Mouse (Mus musculus) limb, embryonic 12.5 days (tissue): ENCODE data around the gene Arhgap31. TPM values are rescaled to one million over a fixed set of nuclear protein-coding genes. Genes with fewer than 3 reads are reported as not detected.

ENCODE experiments used
- ATAC-seq: fragments of 200-750 bp; cut with Nextera tagmentation; 2 replicates; pipeline ENCODE4 v1.8.0; 2017; ENCODE audit warnings: low read depth, moderate TSS enrichment; ENCODE audit not compliant: insufficient number of reproducible peaks, insufficient read depth, low FRiP score, low TSS enrichment
- H3K27ac ChIP-seq: fragments of 300-500 bp; sonication (generic); 2 replicates; pipeline ENCODE4 v1.5.1; 2016; ENCODE audit warnings: mild to moderate bottlenecking, moderate library complexity
- H3K27me3 ChIP-seq: fragments of 300-500 bp; sonication (generic); 2 replicates; pipeline ENCODE4 v1.6.1; 2016; ENCODE audit warnings: mild to moderate bottlenecking, moderate library complexity
- H3K36me3 ChIP-seq: fragments of 300-500 bp; sonication (generic); 2 replicates; pipeline ENCODE4 v1.6.1; 2016; ENCODE audit warnings: mild to moderate bottlenecking, moderate library complexity
- H3K4me1 ChIP-seq: fragments of 300-500 bp; sonication (generic); replicated peaks from 2 replicates; pipeline ENCODE4 v1.6.1; 2016
- H3K4me2 ChIP-seq: fragments of 300-500 bp; sonication (generic); 2 replicates; pipeline ENCODE4 v1.6.1; 2016; ENCODE audit warnings: mild to moderate bottlenecking, moderate library complexity
- H3K4me3 ChIP-seq: fragments of 300-500 bp; sonication (generic); replicated peaks from 2 replicates; pipeline ENCODE4 v1.5.1; 2016; ENCODE audit warnings: mild to moderate bottlenecking
- H3K9ac ChIP-seq: fragments of 300-500 bp; sonication (generic); replicated peaks from 2 replicates; pipeline ENCODE4 v1.6.1; 2016; ENCODE audit warnings: mild to moderate bottlenecking, moderate library complexity
- H3K9me3 ChIP-seq: fragments of 300-500 bp; sonication (generic); 2 replicates; pipeline ENCODE4 v1.6.1; 2016; ENCODE audit warnings: mild to moderate bottlenecking, moderate library complexity
- WGBS: fragments of 180-500 bp; shearing (Covaris S2); methylation state at CpG from one replicate; pipeline ENCODE4 v1.1.7; 2016; 5-methylcytosine and 5-hydroxymethylcytosine counted together
- polyA plus RNA-seq: library from polyadenylated mRNA; unstranded; fragments of >200 nt; fragmentation: Nextera tagmentation; extraction: Ambion mirVana; gene quantifications from 2 replicates; pipeline ENCODE4 v1.2.1, GENCODE M21; 2016

The Arhgap31 gene
- polyA plus RNA-seq, result 8.8 and 9.9 TPM in 2 replicates

GRCm38 (mm10) chr16:38712581-38713403, at the start of gene Arhgap31:
TSS of gene Arhgap31 (minus strand) at chr16:38713274.
- peak; percentile 89 for ATAC-seq
- Histone ChIP-seq H3K27me3 (no peaks in the 10 kb centered on the region; the same call in 1 of the 2 replicates), H3K36me3 (no peaks in the 10 kb centered on the region), H3K9ac (peak within 1 kb of the TSS; percentile 84), H3K4me1 (peaks cover 16% of the 10 kb centered on the region), H3K9me3 (no peaks in the 10 kb centered on the region), H3K4me3 (peak within 1 kb of the TSS; percentile 73), H3K27ac (peak within 1 kb of the TSS; percentile 92), H3K4me2 (peak within 1 kb of the TSS; percentile 81)
- under 1% methylated on average over 68 of the region's 74 CpGs for WGBS

- Histone ChIP-seq H3K4me3 (no peak overlapping the region), H3K9ac (no peak overlapping the region)
Observed at GRCm38 (mm10) chr16:38762401-38762800, 49.3 kb upstream of the Arhgap31 start.

GRCm38 (mm10) chr16:38761972-38762371, 48.9 kb upstream of the Arhgap31 start:
- H3K27ac ChIP-seq, result no peak overlapping the region
- no peak for ATAC-seq
- H3K4me3 ChIP-seq, result no peak overlapping the region
- 77% methylated on average over 5 of the region's 5 CpGs for whole genome bisulfite sequencing
- H3K36me3 ChIP-seq, result peaks cover 62% of the 10 kb centered on the region
- H3K4me1 ChIP-seq, result peaks cover 18% of the 10 kb centered on the region; the same call in 1 of the 2 replicates
- H3K9me3 ChIP-seq, result no peaks in the 10 kb centered on the region
- no peak overlapping the region for H3K9ac ChIP-seq
- no peak overlapping the region for H3K4me2 ChIP-seq
- no peaks in the 10 kb centered on the region for H3K27me3 ChIP-seq

More at GRCm38 (mm10) chr16:38762401-38762800, 49.3 kb upstream of the Arhgap31 start:
- 89% methylated on average over 8 of the region's 8 CpGs for WGBS
- Histone ChIP-seq H3K9me3 (no peaks in the 10 kb centered on the region), H3K4me1 (peaks cover 18% of the 10 kb centered on the region; the same call in 1 of the 2 replicates), H3K36me3 (peaks cover 66% of the 10 kb centered on the region), H3K27ac (no peak overlapping the region), H3K4me2 (no peak overlapping the region), H3K27me3 (no peaks in the 10 kb centered on the region)
- no peak for ATAC-seq

GRCm38 (mm10) chr16:38760834-38761375, 47.8 kb upstream of the Arhgap31 start:
- H3K9ac ChIP-seq, result no peak overlapping the region
- no peak overlapping the region for H3K4me2 ChIP-seq
- no peaks in the 10 kb centered on the region for H3K27me3 ChIP-seq
- WGBS, result 64% methylated on average over 6 of the region's 6 CpGs
- peaks cover 56% of the 10 kb centered on the region for H3K36me3 ChIP-seq
- no peaks in the 10 kb centered on the region for H3K9me3 ChIP-seq
- H3K4me1 ChIP-seq, result peaks cover 25% of the 10 kb centered on the region
- H3K27ac ChIP-seq, result no peak overlapping the region
- H3K4me3 ChIP-seq, result no peak overlapping the region
- ATAC-seq, result no peak

- Histone ChIP-seq H3K27ac (no peak overlapping the region), H3K9ac (no peak overlapping the region), H3K4me2 (no peak overlapping the region), H3K4me3 (no peak overlapping the region), H3K27me3 (no peaks in the 10 kb centered on the region), H3K36me3 (peaks cover 54% of the 10 kb centered on the region), H3K4me1 (peaks cover 29% of the 10 kb centered on the region), H3K9me3 (no peaks in the 10 kb centered on the region)
- no peak for ATAC-seq
- WGBS, result 91% methylated on average over 5 of the region's 5 CpGs
Observed at GRCm38 (mm10) chr16:38760239-38760638, 47.2 kb upstream of the Arhgap31 start.

- H3K36me3 ChIP-seq, result peaks cover 50% of the 10 kb centered on the region
Observed at GRCm38 (mm10) chr16:38758104-38758861, 45.2 kb upstream of the Arhgap31 start.

GRCm38 (mm10) chr16:38757626-38758025, 44.6 kb upstream of the Arhgap31 start:
- no peak for ATAC-seq
- 95% methylated on average over 19 of the region's 19 CpGs for WGBS
- Histone ChIP-seq H3K9me3 (no peaks in the 10 kb centered on the region), H3K4me2 (no peak overlapping the region), H3K27me3 (no peaks in the 10 kb centered on the region), H3K4me3 (no peak overlapping the region), H3K9ac (no peak overlapping the region), H3K36me3 (peaks cover 46% of the 10 kb centered on the region), H3K4me1 (peaks cover 42% of the 10 kb centered on the region), H3K27ac (no peak overlapping the region)

More at GRCm38 (mm10) chr16:38758104-38758861, 45.2 kb upstream of the Arhgap31 start:
- no peak for ATAC-seq
- Histone ChIP-seq H3K9ac (no peak overlapping the region), H3K4me3 (no peak overlapping the region), H3K4me1 (peaks cover 35% of the 10 kb centered on the region), H3K27ac (0 out of 2 replicates have a peak overlapping the region, but pooled peaks have one; percentile 41), H3K27me3 (no peaks in the 10 kb centered on the region), H3K4me2 (no peak overlapping the region), H3K9me3 (no peaks in the 10 kb centered on the region)
- WGBS, result 75% methylated on average over 12 of the region's 12 CpGs

GRCm38 (mm10) chr16:38756572-38756971, 43.5 kb upstream of the Arhgap31 start:
- peaks cover 43% of the 10 kb centered on the region for H3K4me1 ChIP-seq
- no peak overlapping the region for H3K27ac ChIP-seq
- no peak overlapping the region for H3K4me3 ChIP-seq
- no peak for ATAC-seq
- H3K27me3 ChIP-seq, result no peaks in the 10 kb centered on the region
- no peak overlapping the region for H3K4me2 ChIP-seq
- no peak overlapping the region for H3K9ac ChIP-seq
- H3K9me3 ChIP-seq, result no peaks in the 10 kb centered on the region
- peaks cover 52% of the 10 kb centered on the region for H3K36me3 ChIP-seq
- 65% methylated on average over 4 of the region's 4 CpGs for WGBS

GRCm38 (mm10) chr16:38756177-38756503, 43.1 kb upstream of the Arhgap31 start:
- no peak overlapping the region for H3K4me2 ChIP-seq
- H3K36me3 ChIP-seq, result peaks cover 52% of the 10 kb centered on the region
- no peak overlapping the region for H3K9ac ChIP-seq
- WGBS, result 27% methylated on average over 5 of the region's 5 CpGs
- no peak overlapping the region for H3K4me3 ChIP-seq
- no peaks in the 10 kb centered on the region for H3K9me3 ChIP-seq
- no peak for ATAC-seq
- H3K27ac ChIP-seq, result peak overlapping the region; percentile 69; the same call in 1 of the 2 replicates
- peaks cover 44% of the 10 kb centered on the region for H3K4me1 ChIP-seq
- H3K27me3 ChIP-seq, result no peaks in the 10 kb centered on the region

GRCm38 (mm10) chr16:38755452-38756176, 42.5 kb upstream of the Arhgap31 start:
- 37% methylated on average over 7 of the region's 7 CpGs for WGBS
- no peak overlapping the region for H3K4me3 ChIP-seq
- no peak overlapping the region for H3K4me2 ChIP-seq

More at GRCm38 (mm10) chr16:38755452-38756176, 42.5 kb upstream of the Arhgap31 start:
- Histone ChIP-seq H3K4me1 (peaks cover 44% of the 10 kb centered on the region), H3K9ac (no peak overlapping the region), H3K36me3 (peaks cover 47% of the 10 kb centered on the region), H3K27ac (peak overlapping the region; percentile 50), H3K9me3 (no peaks in the 10 kb centered on the region), H3K27me3 (no peaks in the 10 kb centered on the region)
- no peak for ATAC-seq
